Mouse (Mus musculus): Measurements from ENCODE around the gene Ptprg. TPM values are rescaled to one million over a fixed set of nuclear protein-coding genes. Genes with fewer than 3 reads are reported as not detected.

Gene Ptprg
- polyA plus RNA-seq, 1 experiment, result 48.6 TPM

GRCm38 (mm10) chr14:11828086-11828485, 274.8 kb downstream of the Ptprg start:
- TF ChIP-seq CTCF (IDR thresholded peaks at IDR 0.05; ENCODE audit: borderline replicate concordance, extremely low read depth, insufficient read depth, insufficient read length), result no peak
- no peak for TF ChIP-seq POLR2A (IDR thresholded peaks at IDR 0.05; ENCODE audit: borderline replicate concordance, extremely low read depth, insufficient read depth, insufficient read length, poor library complexity, severe bottlenecking)
- no peak for DNase-seq (ENCODE audit: low read depth)

DNA sequence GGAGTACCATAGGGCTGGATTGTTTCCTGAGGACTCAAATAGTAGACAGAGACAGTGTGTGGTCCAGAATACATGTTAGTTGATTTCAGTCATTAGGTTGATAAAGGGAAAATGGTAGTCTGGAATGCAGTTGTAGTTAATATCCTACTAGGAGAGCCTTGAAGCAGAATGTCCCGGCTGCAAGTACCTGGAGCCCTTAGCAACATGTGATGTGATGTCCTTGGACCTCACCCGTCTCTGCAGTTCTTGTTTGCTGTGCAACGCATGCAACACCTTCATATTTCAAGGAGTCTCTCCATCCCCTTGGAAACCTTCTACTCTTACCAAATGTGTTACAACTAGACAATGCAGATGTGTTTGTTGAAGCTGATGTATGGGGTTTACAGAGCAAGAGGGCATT, 280.3 kb downstream of the Ptprg start:
- DNase-seq (ENCODE audit: low read depth), result no peak
- TF ChIP-seq CTCF (IDR thresholded peaks at IDR 0.05; ENCODE audit: borderline replicate concordance, extremely low read depth, insufficient read depth, insufficient read length) (no peak), POLR2A (IDR thresholded peaks at IDR 0.05; ENCODE audit: borderline replicate concordance, extremely low read depth, insufficient read depth, insufficient read length, poor library complexity, severe bottlenecking) (no peak)

GRCm38 (mm10) chr14:11835706-11836445, 282.5 kb downstream of the Ptprg start:
- no peak for DNase-seq (ENCODE audit: low read depth)
- TF ChIP-seq POLR2A (IDR thresholded peaks at IDR 0.05; ENCODE audit: borderline replicate concordance, extremely low read depth, insufficient read depth, insufficient read length, poor library complexity, severe bottlenecking), result no peak
- TF ChIP-seq CTCF (IDR thresholded peaks at IDR 0.05; ENCODE audit: borderline replicate concordance, extremely low read depth, insufficient read depth, insufficient read length), result no peak

GRCm38 (mm10) chr14:11837714-11838113, 284.4 kb downstream of the Ptprg start:
- DNase-seq (ENCODE audit: low read depth), result no peak
- TF ChIP-seq CTCF (IDR thresholded peaks at IDR 0.05; ENCODE audit: borderline replicate concordance, extremely low read depth, insufficient read depth, insufficient read length) (no peak), POLR2A (IDR thresholded peaks at IDR 0.05; ENCODE audit: borderline replicate concordance, extremely low read depth, insufficient read depth, insufficient read length, poor library complexity, severe bottlenecking) (no peak)

DNA sequence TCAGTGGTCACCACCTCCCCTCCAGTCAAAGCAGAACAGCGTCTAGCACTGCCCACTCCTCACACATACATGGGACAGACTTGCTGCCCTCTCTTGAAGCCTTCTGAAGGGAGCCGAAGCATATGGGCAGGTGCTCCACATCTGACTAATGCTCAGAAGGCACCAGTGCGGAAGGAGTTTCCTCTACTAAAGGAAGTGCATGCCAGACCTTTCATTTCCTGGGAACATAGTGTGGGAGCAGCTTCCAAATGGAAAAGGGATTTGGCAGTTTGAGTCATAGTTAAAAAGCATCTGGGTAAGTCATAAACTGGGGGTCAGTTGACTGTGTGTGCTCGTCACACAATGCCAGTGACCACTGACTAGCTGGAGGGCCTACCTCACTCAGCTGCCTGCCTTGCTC, 288.3 kb downstream of the Ptprg start:
- DNase-seq (ENCODE audit: low read depth), result no peak
- no peak for TF ChIP-seq CTCF (IDR thresholded peaks at IDR 0.05; ENCODE audit: borderline replicate concordance, extremely low read depth, insufficient read depth, insufficient read length)
- no peak for TF ChIP-seq POLR2A (IDR thresholded peaks at IDR 0.05; ENCODE audit: borderline replicate concordance, extremely low read depth, insufficient read depth, insufficient read length, poor library complexity, severe bottlenecking)

DNA sequence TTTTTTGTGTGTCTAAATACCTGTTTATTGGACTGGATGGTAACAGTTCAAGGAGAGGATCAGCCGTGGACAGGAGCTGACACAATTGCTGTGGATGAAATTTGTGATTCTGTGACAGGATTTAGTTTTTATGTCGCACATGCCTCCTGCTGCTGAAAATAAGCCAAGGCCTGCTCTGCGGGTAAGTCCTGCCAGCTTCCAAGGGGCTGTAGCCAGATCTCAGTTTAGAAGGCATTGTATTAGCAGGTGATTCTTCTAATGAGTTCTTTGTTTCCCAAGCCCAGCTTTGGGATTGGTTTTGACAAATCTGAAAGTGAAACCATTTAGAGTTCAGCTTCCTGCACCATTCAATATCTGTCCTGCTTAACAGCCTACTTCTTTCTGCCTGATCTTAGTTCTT, 299.6 kb downstream of the Ptprg start:
- TF ChIP-seq POLR2A (IDR thresholded peaks at IDR 0.05; ENCODE audit: borderline replicate concordance, extremely low read depth, insufficient read depth, insufficient read length, poor library complexity, severe bottlenecking) (no peak), CTCF (IDR thresholded peaks at IDR 0.05; ENCODE audit: borderline replicate concordance, extremely low read depth, insufficient read depth, insufficient read length) (no peak)
- DNase-seq (ENCODE audit: low read depth), result peak; percentile 38

DNA sequence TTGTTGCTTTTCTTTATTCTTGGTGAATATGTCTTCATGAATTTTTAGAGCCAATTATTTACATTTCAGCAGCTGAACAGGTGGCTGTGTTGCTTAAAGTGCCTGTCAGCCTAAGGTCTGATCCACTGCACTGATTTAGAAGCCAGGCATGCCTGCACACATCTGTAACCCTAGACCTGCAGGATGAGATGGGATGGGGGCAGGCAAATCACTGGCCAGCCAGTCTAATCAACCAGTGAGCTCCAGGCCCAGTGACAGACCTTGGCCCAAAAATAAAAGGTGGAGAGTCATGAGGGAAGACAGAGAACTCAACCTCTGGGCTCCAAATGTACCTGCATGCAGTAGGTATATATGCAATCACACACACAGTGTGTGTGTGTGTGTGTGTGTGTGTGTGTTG, 302.2 kb downstream of the Ptprg start:
- DNase-seq (ENCODE audit: low read depth), result no peak
- TF ChIP-seq POLR2A (IDR thresholded peaks at IDR 0.05; ENCODE audit: borderline replicate concordance, extremely low read depth, insufficient read depth, insufficient read length, poor library complexity, severe bottlenecking), result no peak
- no peak for TF ChIP-seq CTCF (IDR thresholded peaks at IDR 0.05; ENCODE audit: borderline replicate concordance, extremely low read depth, insufficient read depth, insufficient read length)

GRCm38 (mm10) chr14:11857928-11858481, 304.7 kb downstream of the Ptprg start:
- TF ChIP-seq CTCF (IDR thresholded peaks at IDR 0.05; ENCODE audit: borderline replicate concordance, extremely low read depth, insufficient read depth, insufficient read length) (no peak), POLR2A (IDR thresholded peaks at IDR 0.05; ENCODE audit: borderline replicate concordance, extremely low read depth, insufficient read depth, insufficient read length, poor library complexity, severe bottlenecking) (no peak)
- no peak for DNase-seq (ENCODE audit: low read depth)

GRCm38 (mm10) chr14:11863286-11863685, 310.0 kb downstream of the Ptprg start:
- TF ChIP-seq POLR2A (IDR thresholded peaks at IDR 0.05; ENCODE audit: borderline replicate concordance, extremely low read depth, insufficient read depth, insufficient read length, poor library complexity, severe bottlenecking), result no peak
- no peak for TF ChIP-seq CTCF (IDR thresholded peaks at IDR 0.05; ENCODE audit: borderline replicate concordance, extremely low read depth, insufficient read depth, insufficient read length)
- DNase-seq (ENCODE audit: low read depth), result no peak

DNA sequence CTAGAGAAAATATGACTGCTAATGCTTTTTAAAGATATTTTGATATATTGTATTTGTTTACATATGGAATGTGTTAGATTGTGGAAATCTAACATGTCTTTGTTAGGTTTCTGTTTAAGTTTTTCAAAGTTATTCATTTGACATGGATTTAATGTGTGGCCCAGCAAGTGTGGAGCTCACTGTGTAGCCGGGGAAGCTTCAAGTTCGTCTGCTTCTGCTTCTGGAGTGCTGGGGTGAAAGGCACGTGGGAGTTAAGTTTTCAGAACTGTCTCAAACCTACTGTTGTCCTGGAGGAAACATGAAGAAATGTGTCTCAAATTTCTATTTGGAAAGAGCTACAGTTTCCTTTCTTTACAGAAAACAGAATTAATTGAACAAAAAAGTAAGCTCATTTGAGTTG, 311.5 kb downstream of the Ptprg start:
- no peak for DNase-seq (ENCODE audit: low read depth)
- TF ChIP-seq POLR2A (IDR thresholded peaks at IDR 0.05; ENCODE audit: borderline replicate concordance, extremely low read depth, insufficient read depth, insufficient read length, poor library complexity, severe bottlenecking), result no peak
- no peak for TF ChIP-seq CTCF (IDR thresholded peaks at IDR 0.05; ENCODE audit: borderline replicate concordance, extremely low read depth, insufficient read depth, insufficient read length)

DNA sequence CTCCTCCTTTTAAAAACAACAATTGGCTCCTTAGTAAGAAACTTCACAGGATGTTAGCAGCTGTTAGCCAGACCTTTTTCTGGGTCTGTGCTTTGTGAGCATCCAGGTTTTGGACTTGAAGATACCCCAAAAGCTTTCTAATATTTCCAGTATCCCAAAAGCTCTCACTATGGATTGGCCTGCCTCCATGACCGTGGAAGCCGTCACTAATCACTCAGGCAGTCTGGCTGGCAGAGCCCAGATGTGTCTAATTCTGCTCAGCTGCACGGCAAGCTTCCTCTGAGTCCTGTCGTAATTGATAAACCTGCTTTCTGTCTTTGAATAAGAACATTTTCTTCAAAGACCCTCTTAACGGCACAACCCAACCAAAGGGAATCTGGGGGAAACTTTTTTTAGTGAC, 312.0 kb downstream of the Ptprg start:
- DNase-seq (ENCODE audit: low read depth), result no peak
- no peak for TF ChIP-seq CTCF (IDR thresholded peaks at IDR 0.05; ENCODE audit: borderline replicate concordance, extremely low read depth, insufficient read depth, insufficient read length)

DNA sequence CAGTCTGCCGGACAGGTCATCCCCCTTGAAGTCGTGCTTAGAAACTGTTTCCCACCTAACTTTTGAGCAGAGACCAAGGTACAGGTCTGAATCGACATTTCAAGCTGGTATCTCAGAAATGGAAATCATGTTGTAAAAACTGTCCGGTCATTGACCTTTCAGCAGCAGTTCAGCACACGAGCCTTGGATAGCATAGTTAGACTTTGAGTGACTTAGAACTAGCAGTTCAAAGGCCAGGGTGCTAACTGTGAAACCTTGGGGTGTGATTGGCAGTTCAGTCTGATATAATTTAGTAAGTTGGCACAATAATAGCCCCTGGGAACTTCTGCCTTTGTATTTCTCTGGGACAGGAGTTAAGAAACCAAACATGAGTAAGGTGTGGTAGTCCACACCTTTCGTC, 312.5 kb downstream of the Ptprg start:
- no peak for DNase-seq (ENCODE audit: low read depth)
- TF ChIP-seq POLR2A (IDR thresholded peaks at IDR 0.05; ENCODE audit: borderline replicate concordance, extremely low read depth, insufficient read depth, insufficient read length, poor library complexity, severe bottlenecking) (no peak), CTCF (IDR thresholded peaks at IDR 0.05; ENCODE audit: borderline replicate concordance, extremely low read depth, insufficient read depth, insufficient read length) (no peak)
